Mouse (Mus musculus): ENCODE data around the gene Gm10750. TPM values are rescaled to one million over a fixed set of nuclear protein-coding genes. Genes with fewer than 3 reads are reported as not detected.

Gene Gm10750
- not detected in 2 replicates for polyA plus RNA-seq (2015; fragmentation: Nextera tagmentation; extraction: Ambion mirVana)

GRCm38 (mm10) chr2:149017137-149017536 is at the start of gene Gm10750:
Gm10750 (minus strand) TSS chr2:149017237.

GRCm38 (mm10) chr2:149003151-149003550 is 13.9 kb downstream of the Gm10750 start, which contains the start of gene Gm1330:
Gm1330 (minus strand) TSS chr2:149003251.

Other genes with a start within 250 kb of the Gm10750 start
- not detected in 2 replicates for gene Cst11, start 245.7 kb downstream of the Gm10750 start, polyA plus RNA-seq (2015; fragmentation: Nextera tagmentation; extraction: Ambion mirVana)
- not detected in 2 replicates for gene 8030411F24Rik, start 235.2 kb downstream of the Gm10750 start, polyA plus RNA-seq (2015; fragmentation: Nextera tagmentation; extraction: Ambion mirVana)
- gene Cst12, start 227.9 kb downstream of the Gm10750 start, polyA plus RNA-seq (2015; fragmentation: Nextera tagmentation; extraction: Ambion mirVana), result not detected in 2 replicates
- gene Cst8, start 218.5 kb downstream of the Gm10750 start, polyA plus RNA-seq (2015; fragmentation: Nextera tagmentation; extraction: Ambion mirVana), result not detected in 2 replicates
- not detected in 2 replicates for gene Cst13, start 197.2 kb downstream of the Gm10750 start, polyA plus RNA-seq (2015; fragmentation: Nextera tagmentation; extraction: Ambion mirVana)
- gene Cst9, start 182.1 kb downstream of the Gm10750 start, polyA plus RNA-seq (2015; fragmentation: Nextera tagmentation; extraction: Ambion mirVana), result 0.31 and 0.73 TPM in 2 replicates
- gene 9230104L09Rik, start 152.2 kb downstream of the Gm10750 start, polyA plus RNA-seq (2015; fragmentation: Nextera tagmentation; extraction: Ambion mirVana), result not detected in 2 replicates
- 328 and 437 TPM in 2 replicates for gene Cst3, start 141.5 kb downstream of the Gm10750 start, polyA plus RNA-seq (2015; fragmentation: Nextera tagmentation; extraction: Ambion mirVana)
- gene Gm1330, start 14.0 kb downstream of the Gm10750 start, polyA plus RNA-seq (2015; fragmentation: Nextera tagmentation; extraction: Ambion mirVana), result not detected in 2 replicates